Mouse (Mus musculus) ES-E14 (cell line): ENCODE data around the gene Usf2.
"Not testable (repeated sequence)": the region's sequence is repeated elsewhere in the genome, so short reads cannot be mapped to it uniquely, and the experiment has no call there.

Source experiments
- CHD2 ChIP-seq: IDR thresholded peaks from 2 replicates; pipeline ENCODE4 v1.6.1; 2014; ENCODE audit warnings: mild to moderate bottlenecking, low read depth, low read length, inconsistent platforms
- HCFC1 ChIP-seq: IDR thresholded peaks from 2 replicates; pipeline ENCODE4 v1.6.1; 2012; ENCODE audit warnings: low read length, inconsistent platforms, borderline replicate concordance; ENCODE audit not compliant: insufficient read depth
- MAFK ChIP-seq: IDR thresholded peaks from 2 replicates; pipeline ENCODE4 v1.6.1; 2014; ENCODE audit warnings: mild to moderate bottlenecking, low read depth, low read length, inconsistent platforms; ENCODE audit not compliant: insufficient read depth

DNA sequence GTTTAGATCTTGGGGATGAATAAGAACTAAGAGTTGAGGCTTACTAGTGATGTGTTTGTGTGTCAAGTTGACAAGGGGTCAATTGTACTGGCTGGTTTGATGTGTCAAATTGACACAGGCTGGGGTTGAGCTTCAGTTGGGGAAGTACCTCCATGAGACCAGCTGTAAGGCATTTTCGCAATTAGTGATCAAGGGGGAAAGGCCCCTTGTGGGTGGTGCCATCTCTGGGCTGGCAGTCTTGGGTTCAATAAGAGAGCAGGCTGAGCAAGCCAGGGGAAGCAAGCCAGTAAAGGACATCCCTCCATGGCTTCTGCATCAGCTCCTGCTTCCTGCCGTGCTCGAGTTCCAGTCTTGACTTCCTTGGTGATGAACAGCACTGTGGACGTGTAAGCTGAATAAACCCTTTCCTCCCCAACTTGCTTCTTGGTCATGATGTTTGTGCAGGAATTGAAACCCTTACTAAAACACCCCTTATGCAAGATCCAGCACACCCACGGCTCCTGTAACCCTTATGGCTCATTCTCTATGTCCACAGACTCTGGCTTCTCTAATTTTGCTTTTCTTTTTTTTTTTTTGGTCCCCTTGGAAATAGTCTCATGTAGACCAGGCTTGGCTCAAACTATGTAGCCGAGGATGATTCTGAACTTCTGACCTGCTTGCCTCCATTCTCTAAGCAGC is 21.0 kb downstream of the Usf2 start:
- TF ChIP-seq HCFC1, MAFK, CHD2: not testable (repeated sequence)
